Mouse (Mus musculus) ES-E14 (cell line): ENCODE results near the gene Rbm48. TPM values are rescaled to one million over a fixed set of nuclear protein-coding genes. Genes with fewer than 3 reads are reported as not detected.

Experiments
- DNase-seq: peaks from one replicate; pipeline ENCODE4 v3.0.0-alpha.2; 2013; ENCODE audit warnings: low read depth, low spot score
- H3K27ac ChIP-seq: 2 replicates; pipeline ENCODE4 v1.5.1; 2012; ENCODE audit warnings: low read depth, mild to moderate bottlenecking, low read length, moderate library complexity, mixed read lengths; ENCODE audit not compliant: poor library complexity, insufficient read depth, severe bottlenecking
- H3K36me3 ChIP-seq: 2 replicates; pipeline ENCODE4 v1.6.1; 2012; ENCODE audit warnings: mild to moderate bottlenecking, low read length, moderate library complexity, mixed read lengths; ENCODE audit not compliant: control insufficient read depth, poor library complexity, insufficient read depth, severe bottlenecking
- H3K4me1 ChIP-seq, 2 experiments: fragments of 150-350 bp in 1 of 2; sonication (generic) in 1 of 2; 2 replicates each; pipeline ENCODE4 v1.6.1; 2012; ENCODE audit warnings: low read length in 2 of 2, mild to moderate bottlenecking in 1 of 2, mixed read lengths in 1 of 2; ENCODE audit not compliant: control insufficient read depth in 2 of 2, insufficient read depth in 2 of 2, poor library complexity in 1 of 2
- H3K4me3 ChIP-seq, 2 experiments: fragments of 150-350 bp in 1 of 2; sonication (generic) in 1 of 2; 2 replicates each; pipeline ENCODE4 v1.5.1; 2012; ENCODE audit warnings: low read length in 2 of 2, low read depth in 1 of 2, mild to moderate bottlenecking in 1 of 2, mixed read lengths in 1 of 2; ENCODE audit not compliant: insufficient read depth in 1 of 2, poor library complexity in 1 of 2, severe bottlenecking in 1 of 2
- H3K9ac ChIP-seq: 2 replicates; pipeline ENCODE4 v1.6.1; 2012; ENCODE audit warnings: low read depth, mild to moderate bottlenecking, low read length, mixed read lengths; ENCODE audit not compliant: poor library complexity, insufficient read depth, severe bottlenecking
- H3K9me3 ChIP-seq: fragments of 150-350 bp; sonication (generic); 2 replicates; pipeline ENCODE4 v1.6.1; 2012; ENCODE audit warnings: low read depth, mild to moderate bottlenecking, low read length; ENCODE audit not compliant: control insufficient read depth, insufficient read depth
- CHD2 ChIP-seq: IDR thresholded peaks from 2 replicates; pipeline ENCODE4 v1.6.1; 2014; ENCODE audit warnings: mild to moderate bottlenecking, low read depth, low read length, inconsistent platforms
- HCFC1 ChIP-seq: IDR thresholded peaks from 2 replicates; pipeline ENCODE4 v1.6.1; 2012; ENCODE audit warnings: low read length, inconsistent platforms, borderline replicate concordance; ENCODE audit not compliant: insufficient read depth
- MAFK ChIP-seq: IDR thresholded peaks from 2 replicates; pipeline ENCODE4 v1.6.1; 2014; ENCODE audit warnings: mild to moderate bottlenecking, low read depth, low read length, inconsistent platforms; ENCODE audit not compliant: insufficient read depth
- ZC3H11A ChIP-seq: IDR thresholded peaks from 2 replicates; pipeline ENCODE4 v1.6.1; 2012; ENCODE audit warnings: low read depth, mild to moderate bottlenecking, inconsistent platforms, low read length, borderline replicate concordance
- ZNF384 ChIP-seq: IDR thresholded peaks from 2 replicates; pipeline ENCODE4 v1.6.1; 2012; ENCODE audit warnings: low read depth, low read length, inconsistent platforms
- in situ Hi-C, 2 experiments: fragments of 600-800 bp; cut with MboI; formaldehyde crosslinking; loops; one replicate each; pipeline ENCODE4 v1.15.1; 2025; ENCODE audit warnings: low sequenced_read_pairs in 2 of 2, inconsistent platforms in 1 of 2; ENCODE audit not compliant: unreplicated experiment in 2 of 2
- total RNA-seq: library from RNA; depleted of rRNA; stranded (reverse); fragments of 300-350 nt; gene quantifications from 2 replicates; pipeline ENCODE4 v1.2.3, GENCODE M21; 2012; rRNA removed

Rbm48 gene
- total RNA-seq, 1 experiment, result 21.9 TPM

GRCm38 (mm10) chr5:3538505-3539472 lies 57.6 kb downstream of the Rbm48 start:
- Histone ChIP-seq H3K4me3 (no peak overlapping the region), H3K36me3 (no peaks in the 10 kb centered on the region), H3K4me1 (0 out of 4 replicates have a peak, but pooled peaks cover 0 to 2% of the 10 kb centered on the region in 2 experiments), H3K27ac (no peak overlapping the region), H3K9ac (no peak overlapping the region), H3K9me3 (no peaks in the 10 kb centered on the region)
- TF ChIP-seq CHD2 (no peak), MAFK (no peak), HCFC1 (no peak), ZNF384 (no peak), ZC3H11A (no peak)
- in situ Hi-C loops, result no loop called here
- DNase-seq, result no peak

- no peaks in the 10 kb centered on the region for H3K4me1 ChIP-seq
- DNase-seq, result no peak
- H3K36me3 ChIP-seq, result no peaks in the 10 kb centered on the region
- no peaks in the 10 kb centered on the region for H3K9me3 ChIP-seq
- TF ChIP-seq ZC3H11A, result no peak
- TF ChIP-seq CHD2, result no peak
- TF ChIP-seq MAFK, result no peak
- no peak for TF ChIP-seq ZNF384
- TF ChIP-seq HCFC1, result no peak
- H3K27ac ChIP-seq, result no peak overlapping the region
- in situ Hi-C loops, result no loop called here
- no peak overlapping the region for H3K4me3 ChIP-seq
- no peak overlapping the region for H3K9ac ChIP-seq
Observed at GRCm38 (mm10) chr5:3536592-3537212, 59.7 kb downstream of the Rbm48 start.

Other genes starting within 250 kb of the Rbm48 start
- gene Fam133b, start 52.8 kb downstream of the Rbm48 start, total RNA-seq, result 24.8 and 30.0 TPM in 2 replicates
- 5.9 and 6.2 TPM in 2 replicates for gene 1700109H08Rik, start 25.0 kb downstream of the Rbm48 start, total RNA-seq
- 12.9 and 14.9 TPM in 2 replicates for gene Pex1, start 519 bp downstream of the Rbm48 start, total RNA-seq
- not detected in 2 replicates for gene Tmbim7, start 54.6 kb upstream of the Rbm48 start, total RNA-seq
- 67.4 and 90.0 TPM in 2 replicates for gene Gatad1, start 60.6 kb upstream of the Rbm48 start, total RNA-seq
- 15.1 and 17.6 TPM in 2 replicates for gene Ankib1, start 206.3 kb upstream of the Rbm48 start, total RNA-seq
- gene Krit1, start 206.6 kb upstream of the Rbm48 start, total RNA-seq, result 25.0 and 30.8 TPM in 2 replicates
- 0.05 and 0.09 TPM in 2 replicates for gene Lrrd1, start 248.6 kb upstream of the Rbm48 start, total RNA-seq